In genomic region chr15:21519355-21519869, GRCm38 (mm10) we compare ENCODE assay signal across 13 mouse cellular contexts.
DNase-seq lines count a peak whose midpoint lies in the region; TF ChIP-seq lines count a peak whose summit lies in the region.
"Had no signal": no experiment of that assay in that cellular context is flagged by ENCODE, and none has a peak within 500 bp of the region (broad histone marks: within the 10 kb centered on the region; RNA-seq: fewer than 3 reads in every experiment).

No protein-coding gene starts in this region.

- H3K9ac ChIP-seq in CH12.LX (ENCODE audit: insufficient read depth, low read depth) = no peak overlapping the region
- H3K9ac ChIP-seq: embryonic facial prominence, embryonic 15.5 days; heart, embryonic 15.5 days; liver, embryonic 15.5 days had no signal

- H3K4me1 ChIP-seq in CH12.LX (ENCODE audit: control insufficient read depth in 1 of 2, insufficient read depth in 2 of 2) = no peaks in the 10 kb centered on the region
- H3K4me1 ChIP-seq: embryonic facial prominence, embryonic 15.5 days; heart, embryonic 15.5 days; liver, embryonic 15.5 days had no signal

- peak; percentile 31 for TF ChIP-seq CTCF in gastrocnemius, adult 2 months (IDR thresholded peaks at IDR 0.05)
- TF ChIP-seq CTCF in left cerebral cortex, adult 2 months (IDR thresholded peaks at IDR 0.05) = peak; percentile 54
- TF ChIP-seq CTCF in CH12.LX (conservative IDR thresholded peaks at IDR 0.05 in 1 of 2, IDR thresholded peaks at IDR 0.05 in 1 of 2; ENCODE audit: low read depth in 2 of 2, low read length in 2 of 2) = peak in 1 of 2 experiments; percentile 37; a peak in 1 of 4 replicates

- intact Hi-C loops in gastrocnemius, adult 2 months (cut with DNase I) = no loop called here
- intact Hi-C loops in left cerebral cortex, adult 2 months (cut with DNase I) = no loop called here
- intact Hi-C loops in left cerebral cortex, postnatal 4 days (cut with DNase I) = no loop called here

- no peak overlapping the region for H3K4me2 ChIP-seq in CH12.LX (ENCODE audit: insufficient read depth, low read depth, poor library complexity, severe bottlenecking)
- H3K4me2 ChIP-seq: embryonic facial prominence, embryonic 15.5 days; heart, embryonic 15.5 days; liver, embryonic 15.5 days had no signal

- H3K9me3 ChIP-seq in CH12.LX (replicated peaks; ENCODE audit: low read length) = no peaks in the 10 kb centered on the region
- H3K9me3 ChIP-seq: embryonic facial prominence, embryonic 15.5 days; heart, embryonic 15.5 days; liver, embryonic 15.5 days had no signal

- dilution Hi-C loops in CH12.LX (cut with MboI; ENCODE audit: extremely low pct_ligation_motif_present, extremely low pct_unique_long_range_greater_than_20kb, low sequenced_read_pairs) = no loop called here

- TF ChIP-seq EP300 in CH12.LX (IDR thresholded peaks at IDR 0.05; ENCODE audit: low read length) = no peak

- no peaks in the 10 kb centered on the region for H3K36me3 ChIP-seq in CH12.LX (replicated peaks in 1 of 2; ENCODE audit: control insufficient read depth in 1 of 2, insufficient read depth in 1 of 2, low read length in 1 of 2)
- H3K36me3 ChIP-seq: embryonic facial prominence, embryonic 15.5 days; heart, embryonic 15.5 days; liver, embryonic 15.5 days had no signal

- TF ChIP-seq RAD21 in CH12.LX (IDR thresholded peaks at IDR 0.05; ENCODE audit: low read depth, low read length) = peak; percentile 47

- H3K27ac ChIP-seq in gastrocnemius, adult 2 months = no peak overlapping the region
- H3K27ac ChIP-seq in left cerebral cortex, adult 2 months = no peak overlapping the region
- H3K27ac ChIP-seq in CH12.LX (ENCODE audit: insufficient read depth, low read depth) = no peak overlapping the region
- H3K27ac ChIP-seq: embryonic facial prominence, embryonic 15.5 days; heart, embryonic 15.5 days; liver, embryonic 15.5 days had no signal

- no peak for TF ChIP-seq POLR2A in CH12.LX (IDR thresholded peaks at IDR 0.05; ENCODE audit: low read depth, low read length)

- H3K79me2 ChIP-seq in CH12.LX (replicated peaks; ENCODE audit: control insufficient read depth, extremely low read depth, insufficient read depth, poor library complexity, severe bottlenecking) = no peaks in the 10 kb centered on the region

- DNase-seq in gastrocnemius, adult 2 months = no peak
- no peak for DNase-seq in gastrocnemius, adult 8-10 months (ENCODE audit: low spot score in 2 of 2)
- DNase-seq in left cerebral cortex, adult 2 months (ENCODE audit: extremely low spot score in 1 of 2, low spot score in 2 of 2) = no peak
- no peak for DNase-seq in left cerebral cortex, postnatal 4 days
- DNase-seq in CH12.LX (ENCODE audit: extremely low read depth) (peak; percentile 17), NIH3T3 (ENCODE audit: low read depth) (peak; percentile 11), liver (no peak)
- DNase-seq: adrenal gland, postnatal 10 days; lung, postnatal 36 days; right cerebral cortex, postnatal 14 days had no signal

- H3K4me3 ChIP-seq in gastrocnemius, adult 2 months = no peak overlapping the region
- no peak overlapping the region for H3K4me3 ChIP-seq in left cerebral cortex, adult 2 months
- no peak overlapping the region for H3K4me3 ChIP-seq in CH12.LX (replicated peaks in 1 of 3; ENCODE audit: low read depth in 2 of 3, low read length in 2 of 3, poor library complexity in 1 of 3)
- H3K4me3 ChIP-seq: embryonic facial prominence, embryonic 15.5 days; heart, embryonic 15.5 days; liver, embryonic 15.5 days had no signal

- H3K27me3 ChIP-seq in CH12.LX (replicated peaks) = no peaks in the 10 kb centered on the region
- H3K27me3 ChIP-seq: embryonic facial prominence, embryonic 15.5 days; heart, embryonic 15.5 days; liver, embryonic 15.5 days had no signal

- in situ Hi-C loops in CH12.LX (cut with MboI; ENCODE audit: low pct_ligation_motif_present, low pct_unique_long_range_greater_than_20kb, low sequenced_read_pairs) = no loop called here

TF ChIP-seq in CH12.LX, 34 proteins besides CTCF, POLR2A, EP300 and RAD21:
- TF ChIP-seq UBTF (IDR thresholded peaks at IDR 0.05; ENCODE audit: low read depth, low read length) (no peak), ELF1 (IDR thresholded peaks at IDR 0.05; ENCODE audit: low read depth, low read length) (no peak), JUN (IDR thresholded peaks at IDR 0.05; ENCODE audit: insufficient read depth, low read depth, low read length) (no peak), RCOR1 (conservative IDR thresholded peaks at IDR 0.05; ENCODE audit: low read depth, low read length) (no peak), ETS1 (conservative IDR thresholded peaks at IDR 0.05; ENCODE audit: low read depth, low read length) (no peak), ZNF384 (IDR thresholded peaks at IDR 0.05; ENCODE audit: low read depth, low read length) (no peak), TCF12 (IDR thresholded peaks at IDR 0.05; ENCODE audit: low read depth, low read length) (no peak), MAFK (IDR thresholded peaks at IDR 0.05; ENCODE audit: insufficient replicate concordance, low read length) (no peak), SMC3 (IDR thresholded peaks at IDR 0.05; ENCODE audit: low read depth, low read length) (no peak), PAX5 (IDR thresholded peaks at IDR 0.05; ENCODE audit: low read length) (no peak), USF2 (conservative IDR thresholded peaks at IDR 0.05; ENCODE audit: low read depth, low read length) (no peak), SIN3A (IDR thresholded peaks at IDR 0.05; ENCODE audit: low read length) (no peak), USF1 (IDR thresholded peaks at IDR 0.05; ENCODE audit: low read depth, low read length) (no peak)

Comparison
In these comparisons a context has a peak if more than half of its experiments do, and no peak if none do; other contexts are left out.
1. DNase-seq: peak in CH12.LX (single experiment) and NIH3T3 (single experiment); none in gastrocnemius, adult 2 months (single experiment), gastrocnemius, adult 8-10 months (0 of 2), left cerebral cortex, adult 2 months (0 of 2), left cerebral cortex, postnatal 4 days (single experiment) and liver (single experiment).